Mouse (Mus musculus): Measurements from ENCODE around the gene Tmem117.

DNA sequence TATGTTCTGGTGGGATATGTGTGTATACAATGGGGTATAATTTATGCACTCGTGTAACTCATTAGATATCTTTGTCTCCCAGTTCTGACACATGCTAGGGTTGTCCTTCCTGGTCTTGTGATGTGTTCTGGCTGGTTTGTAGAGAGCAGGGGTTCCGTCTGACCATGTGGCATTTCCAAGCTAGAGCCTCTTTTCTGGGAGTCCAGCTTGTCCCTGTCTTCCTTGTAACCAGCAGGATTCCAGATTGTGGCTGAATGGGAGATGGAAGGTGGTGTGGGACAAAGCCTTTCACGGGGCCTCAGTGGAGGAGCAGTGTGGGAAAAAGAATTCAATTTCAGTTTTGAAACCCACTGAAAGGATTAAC, 23.8 kb downstream of the Tmem117 start:
- TF ChIP-seq CTCF (IDR thresholded peaks at IDR 0.05; ENCODE audit: low read depth, low read length) (no peak), GATA1 (IDR thresholded peaks at IDR 0.05; ENCODE audit: borderline replicate concordance, low read length) (no peak), GATA2 (IDR thresholded peaks at IDR 0.05; ENCODE audit: borderline replicate concordance, low read depth, low read length) (no peak), POLR2AphosphoS5 (IDR thresholded peaks at IDR 0.05; ENCODE audit: insufficient replicate concordance, low read depth, low read length) (no peak), TAL1 (conservative IDR thresholded peaks at IDR 0.05; ENCODE audit: low read depth, low read length) (no peak)
